Mouse (Mus musculus) heart, adult 11 months (tissue): ENCODE measurements around the gene Gpn3.
A peak's percentile ranks its signal among the peaks of the same experiment; 100 is the strongest.

Source experiments
- DNase-seq: peaks from one replicate; pipeline ENCODE4 v3.0.0; 2022

Gene Gpn3

GRCm38 (mm10) chr5:122371591-122372191, at the start of gene Gpn3:
Gene Gpn3, plus strand, starts transcription at chr5:122371876.
- DNase-seq = no peak

DNA sequence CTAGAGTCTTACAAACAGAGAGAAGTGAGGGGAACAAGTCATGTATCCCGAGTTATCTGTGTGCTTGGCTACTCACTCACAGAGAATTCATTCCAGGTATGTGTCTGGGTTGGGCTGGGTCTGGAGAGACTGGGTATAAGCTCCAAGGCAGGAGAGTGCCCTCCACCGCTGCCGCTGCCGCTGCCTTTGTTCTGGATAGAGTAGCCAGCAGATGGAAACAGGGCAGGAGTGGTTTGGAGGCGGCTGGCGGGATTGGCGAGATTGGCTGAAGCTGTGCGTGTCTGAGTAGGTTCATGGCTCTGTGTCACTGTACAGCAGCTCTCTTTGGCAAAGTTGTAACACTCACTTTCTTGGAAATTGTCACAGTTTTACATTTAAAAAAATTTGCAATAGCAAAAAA, 48.2 kb upstream of the Gpn3 start:
- no peak for DNase-seq

- peak; percentile 96 for DNase-seq
These were observed 46.9 kb upstream of the Gpn3 start for GRCm38 (mm10) chr5:122324608-122325431.

DNA sequence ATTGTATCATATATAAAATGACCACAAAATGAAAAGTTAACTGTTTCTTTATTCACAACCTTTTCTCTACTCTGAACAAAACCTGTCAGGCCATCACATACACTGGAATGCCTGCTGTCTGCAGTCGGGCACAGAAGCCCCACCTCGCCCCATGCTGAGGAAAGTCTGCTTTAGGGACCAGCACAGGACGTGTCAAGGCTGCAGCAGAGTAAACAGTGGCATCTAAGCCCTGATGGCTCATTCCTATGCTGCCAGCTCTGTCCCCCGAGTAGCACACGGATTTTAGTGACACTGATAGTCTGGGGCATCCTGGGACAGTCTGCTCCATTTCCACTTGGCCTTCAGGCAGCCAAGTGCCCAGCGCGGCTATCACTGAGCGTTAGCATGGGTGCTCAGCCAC, 46.2 kb upstream of the Gpn3 start:
- no peak for DNase-seq

DNA sequence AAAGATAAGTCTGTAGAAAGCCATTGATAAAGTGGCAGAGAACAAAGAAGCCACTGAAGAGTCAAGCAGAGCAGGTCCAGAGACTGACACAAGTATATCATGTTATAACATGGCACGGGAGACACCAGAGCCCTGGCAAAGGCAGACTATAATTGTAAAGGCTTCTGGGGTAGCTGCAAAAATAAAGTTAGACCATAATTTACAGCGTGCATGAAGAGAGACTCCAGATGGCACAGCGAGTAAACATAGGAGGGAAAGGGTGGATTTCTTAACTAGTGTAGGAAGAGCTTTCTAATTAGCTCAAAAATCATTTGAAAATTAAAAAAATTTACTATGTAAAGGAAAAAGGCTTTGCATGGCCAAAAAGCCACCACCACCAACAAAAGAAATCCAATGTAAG, 44.4 kb upstream of the Gpn3 start:
- no peak for DNase-seq

GRCm38 (mm10) chr5:122330269-122330668, 41.4 kb upstream of the Gpn3 start:
- no peak for DNase-seq

- DNase-seq = no peak
These were observed 37.0 kb upstream of the Gpn3 start for GRCm38 (mm10) chr5:122334682-122335081.

DNA sequence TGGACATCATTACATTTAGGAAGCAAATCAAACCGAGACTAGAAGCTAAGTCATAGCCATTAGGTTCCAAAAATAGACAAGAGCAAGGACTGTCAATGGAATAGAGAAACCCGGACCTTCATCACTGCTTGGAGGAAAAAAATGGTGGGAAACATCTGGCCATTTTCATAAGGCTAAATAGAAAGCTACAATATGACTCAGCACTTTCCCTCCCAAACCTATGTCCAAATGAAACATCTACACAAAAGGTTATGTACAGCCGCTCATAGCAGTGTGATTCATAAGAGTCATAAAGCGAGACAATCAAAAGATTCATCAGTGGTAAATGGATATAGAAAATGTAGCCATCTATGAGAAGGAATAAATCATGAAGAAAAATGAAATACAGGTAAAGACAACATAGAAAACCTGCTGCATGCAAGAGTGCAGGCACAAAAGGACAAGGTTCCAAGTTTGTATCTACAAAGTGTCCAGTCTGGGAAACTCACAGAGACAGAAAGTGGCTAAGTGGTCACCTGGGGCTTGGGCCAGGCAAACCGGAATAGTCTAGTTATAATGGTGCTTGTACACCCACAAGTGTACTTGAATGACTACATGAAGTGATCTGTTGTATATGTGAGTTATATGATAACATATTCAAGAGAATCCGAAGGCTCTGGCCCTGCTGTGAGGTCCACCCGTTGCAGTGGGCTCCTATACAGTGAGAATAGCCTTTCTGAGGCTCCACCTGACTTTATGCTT, 35.0 kb upstream of the Gpn3 start:
- no peak for DNase-seq

GRCm38 (mm10) chr5:122342874-122343273, 28.8 kb upstream of the Gpn3 start:
- DNase-seq = no peak

GRCm38 (mm10) chr5:122343768-122344167, 27.9 kb upstream of the Gpn3 start:
- DNase-seq = no peak

GRCm38 (mm10) chr5:122344260-122344659, 27.4 kb upstream of the Gpn3 start:
- DNase-seq = peak; percentile 90

DNA sequence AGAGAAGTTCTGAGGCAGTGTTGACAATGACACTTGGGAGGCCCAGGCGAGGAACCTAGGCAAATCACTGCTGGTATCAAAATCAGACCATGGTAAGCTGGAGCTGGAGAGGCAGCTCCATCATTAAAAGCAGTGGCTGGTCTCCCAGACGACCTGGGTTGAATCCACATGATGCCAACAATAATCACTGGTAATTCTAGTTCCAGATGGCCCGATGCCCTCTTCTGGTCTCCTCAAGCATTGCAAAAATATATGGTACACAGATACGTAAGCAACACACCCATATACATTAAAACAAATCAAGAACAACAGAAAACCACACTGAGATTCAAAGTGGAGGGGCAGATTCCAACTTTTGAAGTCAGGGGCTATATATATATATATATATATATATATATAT, 25.9 kb upstream of the Gpn3 start:
- DNase-seq = no peak

- peak; percentile 100 for DNase-seq
These were observed 17.7 kb upstream of the Gpn3 start, which contains the start of the genes Rad9b and Vps29 for GRCm38 (mm10) chr5:122353807-122354491. Gene Rad9b, minus strand, starts transcription at chr5:122354233. Gene Vps29, plus strand, starts transcription at chr5:122354369.

GRCm38 (mm10) chr5:122354492-122355067, 17.1 kb upstream of the Gpn3 start:
- no peak for DNase-seq

DNA sequence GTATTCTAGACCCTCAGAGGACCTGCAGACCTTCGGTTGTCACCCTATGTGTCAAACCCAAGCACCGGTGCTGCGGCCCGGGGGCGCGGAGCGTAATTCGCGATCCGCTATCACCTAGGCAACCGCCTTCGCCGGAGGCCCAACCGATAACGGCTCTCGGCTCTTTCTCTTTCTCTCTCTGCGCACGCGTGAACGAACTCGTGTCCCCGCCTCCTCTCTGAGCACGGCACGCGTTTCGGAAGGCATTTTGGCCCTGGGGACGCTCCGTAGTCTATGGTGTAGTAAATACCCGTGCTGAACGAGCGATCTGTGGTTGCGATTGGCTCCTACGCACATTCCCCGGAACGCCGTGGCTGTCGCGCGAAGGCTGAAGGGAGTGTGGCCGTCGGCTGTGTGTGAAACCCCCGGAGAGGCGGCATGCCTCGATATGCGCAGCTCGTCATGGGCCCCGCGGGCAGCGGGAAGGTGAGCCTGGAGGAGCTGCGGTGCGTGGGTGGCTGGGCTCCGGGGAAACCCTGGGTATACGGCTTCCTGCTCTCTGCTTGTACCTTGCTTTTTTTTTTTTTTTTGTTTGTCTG, 605 bp downstream of the Gpn3 start, which contains the start of gene Fam216a:
Gene Fam216a, minus strand, starts transcription at position 173 of the 578 bp plus-strand sequence.
- DNase-seq = peak; percentile 100

DNA sequence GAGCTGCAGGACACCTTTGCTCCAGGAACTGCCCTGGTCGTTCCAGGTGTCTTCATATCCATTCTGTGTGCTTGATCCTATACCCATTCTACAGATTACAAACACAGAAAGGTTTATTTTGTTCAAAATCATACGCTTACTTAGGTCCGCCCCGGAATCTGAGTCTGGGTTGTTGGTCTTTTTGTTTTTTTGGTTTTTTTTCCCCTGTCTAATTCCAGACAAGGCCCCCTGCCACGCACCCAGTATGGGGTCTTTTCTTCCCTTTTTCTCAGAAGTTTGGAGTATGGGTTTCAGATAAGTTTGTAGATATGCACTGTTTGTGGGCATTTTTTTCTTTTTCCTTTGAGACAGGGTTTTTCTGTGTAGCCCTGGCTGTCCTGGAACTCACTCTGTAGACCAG, 1.2 kb downstream of the Gpn3 start:
- peak; percentile 34 for DNase-seq

- DNase-seq = peak; percentile 77
These were observed 5.6 kb downstream of the Gpn3 start for GRCm38 (mm10) chr5:122377101-122377833.

DNA sequence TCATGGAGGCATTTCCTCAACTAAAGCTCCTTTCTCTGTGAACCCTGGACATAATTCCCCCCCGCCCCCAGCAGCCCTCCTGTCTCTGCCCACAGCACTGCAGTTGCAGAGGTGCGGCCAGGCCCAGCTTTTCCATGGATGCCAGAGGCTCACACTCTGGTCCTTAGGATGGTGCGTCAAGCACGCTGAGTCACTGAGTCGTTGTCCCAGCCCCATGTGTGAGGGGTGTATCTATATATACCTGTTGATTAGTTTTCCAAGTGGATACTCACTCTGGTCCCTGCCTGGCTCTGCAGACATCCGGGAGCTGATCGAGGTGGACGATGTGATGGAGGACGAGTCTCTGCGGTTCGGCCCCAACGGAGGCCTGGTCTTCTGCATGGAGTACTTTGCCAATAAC, 6.5 kb downstream of the Gpn3 start:
- DNase-seq = peak; percentile 91

DNA sequence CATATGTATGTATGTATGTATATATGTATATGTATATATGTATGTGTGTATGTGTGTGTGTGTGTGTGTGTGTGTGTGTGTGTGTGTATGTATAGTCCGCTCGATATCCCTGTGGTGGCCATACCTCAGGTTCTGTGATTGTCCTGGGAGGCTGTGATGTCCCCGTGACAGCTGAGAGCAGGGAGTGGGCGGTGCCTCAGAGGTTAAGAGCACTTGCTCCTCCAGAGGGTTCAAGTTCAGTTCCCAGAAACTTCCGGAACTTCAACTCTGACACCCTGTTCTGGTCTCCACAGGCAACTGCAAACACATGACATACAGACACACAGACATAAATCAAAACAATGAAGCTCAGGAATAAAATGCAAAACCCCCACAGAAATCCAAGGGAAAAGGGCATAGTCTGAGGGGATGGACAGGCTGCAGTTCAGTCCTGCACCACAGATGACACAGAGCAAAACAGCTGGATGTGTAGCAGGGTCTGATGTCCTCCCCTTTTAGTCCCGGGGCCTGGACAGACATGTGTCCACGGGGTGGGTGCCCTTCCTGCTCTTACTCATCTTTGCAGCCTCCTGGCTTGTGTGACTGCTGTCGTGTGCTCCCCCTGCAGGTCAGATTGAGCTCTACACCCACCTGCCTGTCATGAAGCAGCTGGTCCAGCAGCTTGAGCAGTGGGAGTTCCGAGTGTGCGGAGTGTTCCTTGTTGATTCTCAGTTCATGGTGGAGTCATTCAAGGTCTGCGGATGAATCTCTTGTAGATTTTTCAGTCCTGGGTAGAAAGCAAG, 7.9 kb downstream of the Gpn3 start:
- DNase-seq = peak; percentile 96

GRCm38 (mm10) chr5:122390006-122390405, 18.3 kb downstream of the Gpn3 start:
- no peak for DNase-seq

DNA sequence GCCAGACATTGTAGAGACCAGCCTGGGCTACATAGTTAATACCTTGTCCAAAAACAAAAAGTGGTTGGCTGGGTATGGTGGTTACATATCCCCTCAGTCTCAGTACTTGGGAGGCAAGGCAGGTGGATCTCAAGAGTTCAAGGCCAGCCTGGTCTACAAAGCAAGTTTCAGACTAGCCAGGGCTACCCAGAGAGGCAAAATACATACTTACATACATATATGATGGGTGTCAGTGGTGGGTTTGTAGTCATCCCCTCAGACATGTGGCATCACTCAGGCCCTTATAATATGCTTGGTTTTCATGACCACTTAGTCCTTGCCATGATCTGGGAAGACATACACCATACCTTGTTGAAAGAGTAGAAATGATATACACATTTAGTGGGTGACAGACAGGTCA, 19.0 kb downstream of the Gpn3 start:
- DNase-seq = peak; percentile 87
